Mouse (Mus musculus): Measurements from ENCODE around the gene N6amt1. TPM values are rescaled to one million over a fixed set of nuclear protein-coding genes. Genes with fewer than 3 reads are reported as not detected.

The N6amt1 gene
- polyA plus RNA-seq, 1 experiment from 2014 or later, result 24.7 TPM

Other genes starting within 250 kb of the N6amt1 start
- gene Ltn1, start 78.4 kb downstream of the N6amt1 start, polyA plus RNA-seq (2014; fragmentation: Nextera tagmentation; extraction: Ambion mirVana), result 22.7 and 26.6 TPM in 2 replicates
- 11.7 and 13.1 TPM in 2 replicates for gene Rwdd2b, start 86.4 kb downstream of the N6amt1 start, polyA plus RNA-seq (2014; fragmentation: Nextera tagmentation; extraction: Ambion mirVana)
- 41.9 and 44.7 TPM in 2 replicates for gene Usp16, start 100.5 kb downstream of the N6amt1 start, polyA plus RNA-seq (2014; fragmentation: Nextera tagmentation; extraction: Ambion mirVana)
- 369 and 404 TPM in 2 replicates for gene Cct8, start 141.7 kb downstream of the N6amt1 start, polyA plus RNA-seq (2014; fragmentation: Nextera tagmentation; extraction: Ambion mirVana)
- not detected in 2 replicates for gene Map3k7cl, start 199.1 kb downstream of the N6amt1 start, polyA plus RNA-seq (2014; fragmentation: Nextera tagmentation; extraction: Ambion mirVana)